Mouse (Mus musculus): ENCODE data around the gene Tor1aip1. TPM values are rescaled to one million over a fixed set of nuclear protein-coding genes. Genes with fewer than 3 reads are reported as not detected.

Tor1aip1 gene
- total and polyA plus RNA-seq, 2 experiments from 2014 or later: 52.3 to 58.4 TPM

DNA sequence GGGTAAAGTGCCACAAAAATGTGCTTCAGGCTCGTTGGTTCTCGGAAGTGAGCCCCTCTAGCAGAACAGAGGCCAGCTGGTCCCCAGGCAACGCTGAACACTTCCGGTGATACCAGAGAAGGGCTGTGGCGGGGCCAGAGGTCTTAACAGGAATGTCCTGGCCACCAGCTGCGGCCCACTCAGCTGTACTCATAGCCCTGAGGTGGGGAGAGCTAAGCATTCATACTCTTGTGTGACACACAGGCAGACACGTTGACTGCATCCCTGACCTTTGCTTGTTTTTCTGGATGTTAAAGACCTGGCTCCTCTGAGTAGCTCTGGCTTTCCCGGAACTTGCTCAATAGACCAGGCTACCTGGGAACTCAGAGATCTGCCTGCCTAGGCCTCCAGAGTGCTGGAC, 38.3 kb upstream of the Tor1aip1 start:
- no peak for TF ChIP-seq EP300 (IDR thresholded peaks at IDR 0.05; ENCODE audit: low read depth)
- no peak for TF ChIP-seq CTCF (IDR thresholded peaks at IDR 0.05; ENCODE audit: low read depth)
- Histone ChIP-seq H3K9ac (replicated peaks; ENCODE audit: low read depth, low read length) (no peak overlapping the region), H3K27me3 (ENCODE audit: control insufficient read depth, insufficient read depth, low read length) (no peaks in the 10 kb centered on the region), H3K36me3 (replicated peaks; ENCODE audit: control insufficient read depth, insufficient read depth, low read length) (no peaks in the 10 kb centered on the region), H3K4me2 (ENCODE audit: low read depth, low read length) (no peak overlapping the region), H3K27ac (ENCODE audit: low read depth) (no peak overlapping the region), H3K4me1 (ENCODE audit: control insufficient read depth, insufficient read depth) (no peaks in the 10 kb centered on the region), H3K9me3 (replicated peaks; ENCODE audit: control insufficient read depth, low read length) (no peaks in the 10 kb centered on the region), H3K4me3 (ENCODE audit: low read depth, low read length) (no peak overlapping the region)
- peak; percentile 51 for DNase-seq (ENCODE audit: low spot score)
- 35% methylated on average over 8 of the region's 8 CpGs for WGBS
- ATAC-seq (ENCODE audit: insufficient read depth, low read depth): peak; percentile 39; the same call in 1 of the 2 replicates

DNA sequence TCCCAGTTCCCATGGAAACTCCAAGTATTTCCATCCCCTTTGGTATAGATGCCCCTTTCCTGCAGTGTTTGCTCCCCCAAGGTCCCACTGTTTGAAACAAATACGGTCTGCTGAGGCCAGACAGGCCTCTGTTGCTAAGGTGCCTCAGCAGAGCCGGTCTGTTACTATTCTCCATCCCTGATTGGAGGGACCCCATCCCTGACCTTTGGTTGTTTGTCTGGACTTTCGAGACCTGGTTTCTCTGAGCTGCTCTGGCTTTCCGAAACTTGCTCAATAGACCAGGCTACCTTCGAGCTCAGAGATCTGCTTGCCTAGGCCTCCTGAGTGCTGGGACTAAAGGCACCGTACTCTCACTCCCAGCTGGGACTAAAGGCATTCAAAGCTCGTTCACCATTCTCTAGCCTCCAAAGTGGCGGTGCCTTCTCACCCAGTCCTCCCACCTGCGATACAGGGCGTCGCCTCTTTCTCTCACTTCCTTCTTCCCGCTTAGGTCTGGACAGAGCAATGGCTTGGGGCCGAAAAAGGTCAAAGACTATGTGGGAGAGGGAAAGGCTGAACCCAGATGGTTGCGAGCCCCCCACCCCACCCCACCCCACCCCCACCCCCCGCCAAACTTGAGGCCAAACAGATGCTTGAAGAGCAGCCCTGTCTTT, 37.0 kb upstream of the Tor1aip1 start:
- WGBS: 63% methylated on average over 15 of the region's 15 CpGs
- Histone ChIP-seq H3K4me3 (ENCODE audit: low read depth, low read length) (no peak overlapping the region), H3K9ac (replicated peaks; ENCODE audit: low read depth, low read length) (no peak overlapping the region), H3K27me3 (ENCODE audit: control insufficient read depth, insufficient read depth, low read length) (no peaks in the 10 kb centered on the region), H3K4me1 (ENCODE audit: control insufficient read depth, insufficient read depth) (no peaks in the 10 kb centered on the region), H3K27ac (ENCODE audit: low read depth) (no peak overlapping the region), H3K4me2 (ENCODE audit: low read depth, low read length) (no peak overlapping the region), H3K36me3 (replicated peaks; ENCODE audit: control insufficient read depth, insufficient read depth, low read length) (no peaks in the 10 kb centered on the region), H3K9me3 (replicated peaks; ENCODE audit: control insufficient read depth, low read length) (no peaks in the 10 kb centered on the region)
- TF ChIP-seq CTCF (IDR thresholded peaks at IDR 0.05; ENCODE audit: low read depth): no peak
- ATAC-seq (ENCODE audit: insufficient read depth, low read depth) (no peak), DNase-seq (ENCODE audit: low spot score) (no peak)

DNA sequence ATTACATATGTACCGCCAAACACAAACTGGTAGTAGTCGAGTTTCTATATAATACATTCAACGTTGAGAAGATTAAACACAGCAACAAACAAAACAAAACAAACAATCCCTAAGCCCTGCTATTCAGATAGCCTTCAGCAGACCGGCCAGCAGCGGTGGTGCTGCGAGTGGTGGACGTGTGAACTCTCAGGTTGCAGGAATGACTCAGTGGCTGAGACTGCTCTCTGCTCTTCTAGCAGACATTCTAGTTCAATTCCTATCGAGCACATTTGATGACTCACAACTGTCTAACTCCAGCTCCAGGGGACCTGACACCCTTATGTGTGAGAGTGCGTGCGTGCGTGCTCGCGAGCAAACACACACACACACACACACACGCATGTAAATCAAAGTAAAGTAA, 33.8 kb upstream of the Tor1aip1 start:
- Histone ChIP-seq H3K9ac (replicated peaks; ENCODE audit: low read depth, low read length) (no peak overlapping the region), H3K4me2 (ENCODE audit: low read depth, low read length) (no peak overlapping the region), H3K27ac (ENCODE audit: low read depth) (no peak overlapping the region), H3K36me3 (replicated peaks; ENCODE audit: control insufficient read depth, insufficient read depth, low read length) (peaks cover 17% of the 10 kb centered on the region), H3K9me3 (replicated peaks; ENCODE audit: control insufficient read depth, low read length) (no peaks in the 10 kb centered on the region), H3K4me3 (ENCODE audit: low read depth, low read length) (no peak overlapping the region), H3K4me1 (ENCODE audit: control insufficient read depth, insufficient read depth) (no peaks in the 10 kb centered on the region), H3K27me3 (ENCODE audit: control insufficient read depth, insufficient read depth, low read length) (no peaks in the 10 kb centered on the region)
- 40% methylated on average over 14 of the region's 14 CpGs for WGBS
- DNase-seq (ENCODE audit: low spot score) (peak; percentile 8), ATAC-seq (ENCODE audit: insufficient read depth, low read depth) (no peak)
- TF ChIP-seq EP300 (IDR thresholded peaks at IDR 0.05; ENCODE audit: low read depth) (no peak), CTCF (IDR thresholded peaks at IDR 0.05; ENCODE audit: low read depth) (no peak)

DNA sequence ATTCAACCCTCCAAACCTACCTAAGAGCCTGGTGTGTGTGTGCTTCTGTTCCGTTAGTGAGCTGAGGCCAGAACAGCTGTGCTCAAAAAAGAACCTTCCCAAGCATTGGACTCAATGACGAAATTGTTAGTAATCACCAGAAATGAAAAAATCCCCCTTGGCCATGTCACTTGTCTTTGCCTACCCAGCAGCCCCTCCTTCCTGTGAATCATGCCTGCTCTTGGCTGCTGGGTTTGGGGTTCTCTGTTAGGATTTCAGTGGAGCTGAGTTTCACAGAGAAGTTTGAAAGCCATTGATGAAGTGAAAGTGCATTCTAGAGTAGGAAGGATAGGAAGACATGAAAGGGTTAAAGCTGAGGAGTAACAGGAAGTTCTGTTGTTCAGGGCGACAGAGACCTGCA, 29.9 kb upstream of the Tor1aip1 start:
- Histone ChIP-seq H3K4me2 (ENCODE audit: low read depth, low read length) (no peak overlapping the region), H3K9me3 (replicated peaks; ENCODE audit: control insufficient read depth, low read length) (no peaks in the 10 kb centered on the region), H3K27ac (ENCODE audit: low read depth) (peak overlapping the region; percentile 59), H3K27me3 (ENCODE audit: control insufficient read depth, insufficient read depth, low read length) (no peaks in the 10 kb centered on the region), H3K9ac (replicated peaks; ENCODE audit: low read depth, low read length) (no peak overlapping the region), H3K36me3 (replicated peaks; ENCODE audit: control insufficient read depth, insufficient read depth, low read length) (peaks cover 53% of the 10 kb centered on the region), H3K4me3 (ENCODE audit: low read depth, low read length) (no peak overlapping the region), H3K4me1 (ENCODE audit: control insufficient read depth, insufficient read depth) (no peaks in the 10 kb centered on the region)
- TF ChIP-seq EP300 (IDR thresholded peaks at IDR 0.05; ENCODE audit: low read depth) (no peak), CTCF (IDR thresholded peaks at IDR 0.05; ENCODE audit: low read depth) (no peak)
- no peak for DNase-seq (ENCODE audit: low spot score)
- WGBS: 63% methylated on average over 3 of the region's 3 CpGs
- ATAC-seq (ENCODE audit: insufficient read depth, low read depth): no peak

DNA sequence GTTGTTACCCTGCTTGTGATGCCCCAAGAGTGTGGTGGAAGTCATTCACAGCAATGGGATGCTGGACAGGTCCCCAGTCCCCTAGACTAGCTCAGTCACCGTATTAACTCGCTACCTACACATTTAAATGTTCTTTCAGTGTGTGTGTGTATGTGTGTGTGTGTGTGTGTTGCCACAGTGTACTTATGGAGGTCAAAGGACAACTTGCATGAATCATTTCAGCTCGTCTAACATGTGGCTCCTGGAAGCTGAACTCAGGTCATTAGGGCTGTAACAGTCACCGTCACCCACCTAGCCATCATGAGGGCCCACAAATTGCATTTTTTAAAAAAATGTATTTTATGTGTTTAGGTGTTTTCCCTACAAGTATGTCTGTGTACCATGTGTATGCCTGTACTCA, 25.9 kb upstream of the Tor1aip1 start:
- ATAC-seq (ENCODE audit: insufficient read depth, low read depth) (no peak), DNase-seq (ENCODE audit: low spot score) (no peak)
- TF ChIP-seq EP300 (IDR thresholded peaks at IDR 0.05; ENCODE audit: low read depth) (no peak), CTCF (IDR thresholded peaks at IDR 0.05; ENCODE audit: low read depth) (no peak)
- WGBS: 88% methylated on average over 4 of the region's 4 CpGs
- Histone ChIP-seq H3K9ac (replicated peaks; ENCODE audit: low read depth, low read length) (no peak overlapping the region), H3K36me3 (replicated peaks; ENCODE audit: control insufficient read depth, insufficient read depth, low read length) (peaks cover 62% of the 10 kb centered on the region), H3K27me3 (ENCODE audit: control insufficient read depth, insufficient read depth, low read length) (no peaks in the 10 kb centered on the region), H3K4me1 (ENCODE audit: control insufficient read depth, insufficient read depth) (no peaks in the 10 kb centered on the region), H3K4me3 (ENCODE audit: low read depth, low read length) (no peak overlapping the region), H3K4me2 (ENCODE audit: low read depth, low read length) (no peak overlapping the region), H3K27ac (ENCODE audit: low read depth) (no peak overlapping the region), H3K9me3 (replicated peaks; ENCODE audit: control insufficient read depth, low read length) (no peaks in the 10 kb centered on the region)

DNA sequence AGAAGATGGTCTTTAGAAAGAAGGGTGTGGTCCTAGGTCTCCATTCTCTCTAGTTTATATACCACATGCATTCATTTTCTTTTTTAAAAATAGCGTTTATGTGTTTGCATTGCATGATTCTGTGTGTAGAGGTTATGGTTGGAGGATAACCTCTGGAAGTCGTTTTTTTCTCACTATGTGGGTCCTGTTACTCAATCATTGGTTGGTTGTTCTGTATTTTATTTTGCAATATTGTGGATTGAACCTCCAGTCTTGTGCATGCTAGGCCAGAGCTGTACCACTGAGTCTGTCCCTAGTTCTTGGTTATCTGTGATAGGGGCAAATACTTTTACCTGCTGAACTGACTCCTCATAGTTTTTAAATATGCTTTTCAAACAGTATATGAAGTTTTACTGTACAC, 21.9 kb upstream of the Tor1aip1 start:
- peaks cover 36% of the 10 kb centered on the region for H3K36me3 ChIP-seq (replicated peaks; ENCODE audit: control insufficient read depth, insufficient read depth, low read length)
- WGBS: 72% methylated on average over 2 of the region's 2 CpGs
- H3K9ac ChIP-seq (replicated peaks; ENCODE audit: low read depth, low read length): no peak overlapping the region
- H3K9me3 ChIP-seq (replicated peaks; ENCODE audit: control insufficient read depth, low read length): no peaks in the 10 kb centered on the region
- no peaks in the 10 kb centered on the region for H3K27me3 ChIP-seq (ENCODE audit: control insufficient read depth, insufficient read depth, low read length)
- peaks cover 7% of the 10 kb centered on the region for H3K4me1 ChIP-seq (ENCODE audit: control insufficient read depth, insufficient read depth)
- TF ChIP-seq EP300 (IDR thresholded peaks at IDR 0.05; ENCODE audit: low read depth) (no peak), CTCF (IDR thresholded peaks at IDR 0.05; ENCODE audit: low read depth) (no peak)
- ATAC-seq (ENCODE audit: insufficient read depth, low read depth): no peak
- H3K4me2 ChIP-seq (ENCODE audit: low read depth, low read length): no peak overlapping the region
- H3K4me3 ChIP-seq (ENCODE audit: low read depth, low read length): no peak overlapping the region
- H3K27ac ChIP-seq (ENCODE audit: low read depth): no peak overlapping the region
- DNase-seq (ENCODE audit: low spot score): no peak
